Mouse (Mus musculus) embryo, embryonic 11.5 days (tissue): ENCODE measurements around the gene Fzd10.

Source experiments
- DNase-seq: peaks from one replicate; pipeline ENCODE4 v3.0.0-alpha.2; 2012; ENCODE audit warnings: low read depth, low spot score

Fzd10 gene

GRCm38 (mm10) chr5:128601036-128602019, 684 bp downstream of the Fzd10 start:
- no peak for DNase-seq

GRCm38 (mm10) chr5:128603693-128604092, 3.0 kb downstream of the Fzd10 start:
- no peak for DNase-seq

GRCm38 (mm10) chr5:128606596-128606995, 6.0 kb downstream of the Fzd10 start:
- DNase-seq = no peak

GRCm38 (mm10) chr5:128609091-128609490, 8.4 kb downstream of the Fzd10 start:
- no peak for DNase-seq

- DNase-seq = no peak
Measured at GRCm38 (mm10) chr5:128617621-128618020, 17.0 kb downstream of the Fzd10 start.

GRCm38 (mm10) chr5:128619987-128620386, 19.3 kb downstream of the Fzd10 start:
- DNase-seq = no peak

- DNase-seq = no peak
Measured at GRCm38 (mm10) chr5:128620408-128620807, 19.8 kb downstream of the Fzd10 start.

GRCm38 (mm10) chr5:128627763-128628162, 27.1 kb downstream of the Fzd10 start:
- no peak for DNase-seq

GRCm38 (mm10) chr5:128636648-128637047, 36.0 kb downstream of the Fzd10 start:
- DNase-seq = no peak

- DNase-seq = no peak
Measured at GRCm38 (mm10) chr5:128637071-128638015, 36.7 kb downstream of the Fzd10 start.

- no peak for DNase-seq
Measured at GRCm38 (mm10) chr5:128638716-128639115, 38.1 kb downstream of the Fzd10 start.

GRCm38 (mm10) chr5:128643065-128643464, 42.4 kb downstream of the Fzd10 start:
- DNase-seq = no peak

- no peak for DNase-seq
Measured at GRCm38 (mm10) chr5:128645720-128646119, 45.1 kb downstream of the Fzd10 start.

- DNase-seq = no peak
Measured at GRCm38 (mm10) chr5:128646286-128646685, 45.6 kb downstream of the Fzd10 start.

- no peak for DNase-seq
Measured at GRCm38 (mm10) chr5:128647221-128647730, 46.6 kb downstream of the Fzd10 start.

- no peak for DNase-seq
Measured at GRCm38 (mm10) chr5:128649336-128649897, 48.8 kb downstream of the Fzd10 start.
